Mouse (Mus musculus) retina, postnatal 1 day (tissue): ENCODE measurements at regions not wholly inside any gene's neighbourhood (a gene's known extent, or its start where the extent isn't known, plus 50 kb on each side); places are given as distances from the start of the nearest gene placed in this dataset.
"Not testable (repeated sequence)": the region's sequence is repeated elsewhere in the genome, so short reads cannot be mapped to it uniquely, and the experiment has no call there.

Experiments
- DNase-seq: peaks from one replicate; pipeline ENCODE4 v3.0.0-alpha.2; 2012

DNA sequence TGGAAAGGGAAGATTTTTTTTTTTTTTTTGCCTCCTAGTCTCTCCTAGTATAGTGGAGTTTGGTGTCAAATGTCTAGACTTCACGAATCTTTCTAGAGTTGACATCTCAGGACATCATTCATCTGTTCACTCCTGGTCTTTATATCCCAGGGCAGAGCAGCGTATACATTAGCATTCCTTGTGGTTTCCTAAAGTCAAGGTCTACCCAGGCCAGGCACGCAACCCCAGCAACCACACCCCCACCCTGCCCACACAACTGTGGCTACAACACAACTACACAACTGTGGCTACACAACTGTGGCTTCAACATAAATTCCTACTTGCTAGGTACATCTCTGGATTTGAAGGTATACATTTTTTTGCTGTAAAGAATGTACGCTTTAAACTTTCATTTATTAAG is 122.2 kb downstream of the Ppp1r3a start:
- no peak for DNase-seq

DNA sequence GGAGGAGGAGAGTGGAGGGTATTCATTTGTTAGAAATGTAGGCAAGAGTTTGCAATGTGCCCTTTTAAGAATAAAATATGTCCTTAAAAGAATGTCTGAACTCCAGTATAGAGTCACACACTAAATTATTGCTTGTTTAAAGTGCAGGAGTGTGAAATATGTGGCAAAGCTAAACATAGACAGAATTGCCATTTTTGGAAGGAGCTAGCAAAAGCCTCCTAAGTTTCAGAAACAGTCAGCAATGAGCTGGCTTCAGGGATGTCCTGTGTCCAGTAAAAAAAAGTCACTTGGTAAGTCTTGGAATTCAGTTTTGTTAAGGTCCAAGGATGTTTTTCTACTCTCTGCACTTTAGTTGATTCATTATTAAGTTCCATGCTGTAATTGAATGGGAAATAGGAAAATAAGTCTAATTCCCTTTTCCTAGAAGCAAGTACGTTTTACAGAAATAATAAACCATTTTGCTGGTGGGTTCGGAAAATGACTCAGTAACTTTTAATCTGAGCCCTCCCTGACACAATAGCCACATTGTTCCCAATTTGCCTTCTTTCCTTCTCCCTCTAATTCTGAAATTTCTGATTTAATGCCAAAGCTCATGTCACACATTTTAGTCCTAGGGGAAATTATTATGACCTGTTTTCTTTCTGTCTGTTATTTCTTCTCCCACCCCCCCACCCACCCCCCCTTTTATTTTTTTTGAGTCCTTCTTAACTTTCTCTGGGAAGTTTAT is 123.2 kb downstream of the Ppp1r3a start:
- no peak for DNase-seq

DNA sequence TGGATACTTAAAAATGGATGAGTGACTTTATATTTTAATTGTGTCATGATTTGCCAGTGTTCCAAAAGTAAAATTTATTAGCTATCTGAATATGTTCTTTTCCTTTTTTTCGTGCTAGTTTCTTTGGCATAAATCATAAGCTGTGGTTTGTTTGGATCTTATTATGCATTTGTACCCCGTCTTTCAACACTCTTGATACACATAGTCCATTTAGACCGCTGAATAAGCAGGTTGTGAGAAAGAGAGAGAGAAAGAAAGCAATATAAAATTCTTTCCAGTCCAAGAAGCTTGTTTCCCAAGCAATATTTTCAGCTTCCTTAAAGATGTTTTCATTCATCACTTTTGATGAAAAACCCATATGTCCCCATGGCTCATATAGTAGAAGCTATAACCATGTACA is 138.4 kb downstream of the Ppp1r3a start:
- no peak for DNase-seq

DNA sequence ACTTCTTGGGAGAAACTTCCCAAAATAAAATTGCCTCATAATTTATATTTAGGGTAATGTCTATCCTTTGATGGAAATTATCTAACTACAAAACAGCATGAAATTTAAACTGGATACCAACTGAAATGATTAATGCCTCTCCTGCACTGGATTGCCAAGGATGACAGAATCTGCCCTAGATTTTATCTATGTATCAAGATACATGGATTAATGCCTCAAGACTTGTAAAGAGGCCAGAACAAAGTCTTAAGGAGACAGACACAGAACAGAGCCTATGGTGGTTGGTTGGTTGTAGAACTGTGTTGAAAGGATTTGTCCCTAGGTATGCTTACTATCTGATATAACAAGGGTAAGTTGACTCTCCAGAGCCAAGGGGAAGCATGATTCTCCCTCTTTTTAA is 147.0 kb downstream of the Ppp1r3a start:
- DNase-seq = no peak

DNA sequence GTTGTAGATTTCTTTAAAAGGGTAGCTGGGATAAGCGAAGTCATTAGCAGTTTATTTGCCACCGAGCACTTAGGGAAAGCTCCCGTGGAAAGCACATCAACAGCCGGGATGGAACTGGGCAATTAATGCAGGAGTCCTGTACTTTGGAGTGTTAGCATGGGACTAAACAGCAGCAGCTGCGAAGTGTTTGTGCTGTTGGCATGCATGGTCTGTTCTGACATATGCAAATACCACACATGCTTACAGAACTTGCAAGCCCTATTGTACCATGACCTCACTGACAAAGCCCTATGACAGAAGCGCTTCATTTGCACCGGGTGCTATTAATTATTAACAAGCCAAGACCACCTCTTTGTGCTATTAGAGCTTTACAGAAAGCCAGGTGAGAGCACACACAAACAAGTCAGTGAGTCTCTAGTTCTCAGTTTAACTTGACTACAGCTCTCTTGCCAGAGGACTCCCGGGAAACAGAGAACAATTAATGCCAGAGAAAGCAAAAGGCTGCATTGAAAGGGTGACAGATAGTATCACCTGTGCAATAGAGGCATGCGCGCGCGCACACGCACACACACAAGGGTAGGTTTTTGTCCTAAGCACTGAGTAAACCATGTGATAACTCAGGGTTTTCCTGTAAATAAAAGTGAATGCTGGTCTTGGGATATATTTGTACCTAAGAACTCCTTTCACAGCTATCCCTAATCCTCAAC is 154.4 kb downstream of the Ppp1r3a start:
- peak; percentile 38 for DNase-seq

DNA sequence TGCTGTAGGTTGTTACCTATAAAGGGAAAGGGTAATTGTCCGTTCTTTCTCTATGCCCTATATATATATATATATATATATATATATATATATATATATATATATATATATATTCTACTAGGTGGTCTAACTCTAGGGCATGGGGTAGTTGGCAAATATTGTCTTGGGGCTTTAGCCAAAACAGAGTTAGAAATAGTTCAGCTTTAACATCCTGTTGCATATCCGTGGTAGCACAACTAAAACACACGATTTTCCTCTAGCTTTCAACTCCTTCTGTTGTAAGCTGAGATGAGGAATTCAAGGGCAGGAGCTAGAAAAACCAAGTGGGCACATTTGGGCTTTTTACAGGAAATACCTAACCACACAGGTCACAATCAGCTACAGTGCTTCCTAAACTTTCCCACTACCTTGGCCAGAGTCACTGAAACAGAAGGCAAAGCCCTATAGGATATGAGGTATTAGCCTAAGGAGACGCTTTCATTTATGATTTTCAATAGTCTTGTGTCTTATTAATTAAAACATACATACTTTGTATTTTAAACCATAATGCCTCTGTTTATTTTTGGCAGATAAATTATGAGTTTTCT is 158.1 kb downstream of the Ppp1r3a start:
- DNase-seq = no peak

DNA sequence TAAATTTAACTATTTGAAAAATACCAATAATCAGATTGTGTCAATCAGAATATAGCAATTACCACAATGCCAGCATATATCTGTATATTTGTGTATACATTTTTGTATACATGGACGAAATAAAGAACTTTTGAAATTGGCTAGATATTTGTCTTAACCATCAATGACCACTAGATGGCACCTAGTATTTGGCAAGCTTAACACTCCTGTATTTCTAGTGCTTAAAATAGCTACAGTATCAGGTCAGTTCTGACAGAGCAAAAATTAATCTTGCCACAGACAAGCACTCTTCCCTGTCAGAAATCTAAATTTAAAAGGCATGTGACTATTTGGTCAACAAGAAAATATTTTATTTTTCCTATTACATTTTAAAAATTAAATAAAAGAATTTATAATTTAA is 169.2 kb downstream of the Ppp1r3a start:
- peak; percentile 58 for DNase-seq

DNA sequence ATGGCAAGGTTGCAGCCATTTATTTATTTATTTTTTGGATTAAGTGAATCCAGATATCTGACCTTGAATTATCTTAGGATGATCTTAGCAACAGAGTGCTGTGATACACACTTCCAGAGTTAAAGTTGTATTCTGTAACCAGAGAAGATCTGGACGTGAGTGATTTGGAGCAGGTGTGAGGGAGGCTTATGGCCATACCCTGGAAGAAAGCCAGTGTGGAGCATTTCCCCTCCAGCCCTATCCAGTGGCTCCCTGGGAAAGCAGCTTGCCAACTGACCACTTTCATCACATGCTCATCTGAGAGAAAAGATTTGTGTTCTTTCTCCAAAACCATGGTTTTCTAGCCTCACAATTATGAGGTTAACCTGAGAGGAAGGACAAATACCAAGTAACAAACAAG is 171.2 kb downstream of the Ppp1r3a start:
- DNase-seq = no peak

DNA sequence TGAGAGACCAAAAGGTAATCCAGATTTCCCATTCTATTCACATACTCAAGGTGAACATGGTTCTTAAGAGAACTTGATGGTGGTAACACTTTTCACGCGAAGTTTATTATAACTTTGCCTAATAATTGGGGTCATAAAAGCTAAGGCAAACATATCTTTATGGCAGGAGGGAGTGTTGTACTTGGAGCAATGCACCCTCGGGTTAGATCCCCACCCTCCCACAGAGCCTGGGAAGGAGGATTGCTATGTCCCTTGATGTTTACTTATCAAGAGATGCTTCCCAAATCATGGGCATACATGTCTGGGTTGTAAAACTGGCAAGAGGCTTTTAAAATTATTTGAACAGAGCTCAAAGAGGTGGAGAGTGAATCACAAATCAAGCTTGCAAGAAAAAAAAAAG is 180.5 kb downstream of the Ppp1r3a start:
- DNase-seq = no peak

DNA sequence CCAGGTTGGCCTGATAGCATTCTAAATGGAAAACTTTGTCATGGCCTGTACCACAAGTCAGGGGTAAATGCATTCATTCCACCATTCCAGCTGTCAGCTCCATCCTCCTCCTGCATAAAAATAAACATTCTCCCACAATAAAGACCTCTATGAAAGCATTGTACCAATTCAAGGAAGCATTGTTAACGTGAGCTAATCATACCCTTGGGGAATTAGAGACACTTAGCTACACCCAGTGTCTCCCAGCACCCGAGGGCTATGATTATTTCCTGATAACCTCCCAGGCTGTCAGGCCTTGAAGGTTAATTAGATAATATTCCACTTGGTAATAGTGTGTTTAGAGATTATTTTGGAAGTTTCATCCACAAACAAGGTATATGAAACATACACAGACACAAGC is 182.1 kb downstream of the Ppp1r3a start:
- peak; percentile 68 for DNase-seq

DNA sequence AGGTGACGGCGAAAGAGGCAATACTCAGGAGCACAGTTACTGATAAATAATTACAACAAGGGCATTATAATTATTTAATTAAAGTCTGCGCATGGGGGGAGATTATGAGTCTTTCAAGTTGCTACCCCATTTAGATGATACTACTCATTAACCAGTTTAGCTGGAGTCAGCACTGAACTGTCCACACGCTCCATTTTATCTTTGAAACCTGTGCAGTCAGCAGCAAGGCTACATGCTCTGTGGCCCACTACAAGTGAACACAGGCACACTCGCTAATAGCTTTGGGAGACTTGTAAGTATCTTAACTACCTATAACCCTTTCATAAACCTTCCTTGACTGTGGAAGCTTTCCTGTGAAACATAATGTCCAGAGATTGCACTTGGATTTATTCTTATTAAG is 214.7 kb downstream of the Ppp1r3a start:
- no peak for DNase-seq

DNA sequence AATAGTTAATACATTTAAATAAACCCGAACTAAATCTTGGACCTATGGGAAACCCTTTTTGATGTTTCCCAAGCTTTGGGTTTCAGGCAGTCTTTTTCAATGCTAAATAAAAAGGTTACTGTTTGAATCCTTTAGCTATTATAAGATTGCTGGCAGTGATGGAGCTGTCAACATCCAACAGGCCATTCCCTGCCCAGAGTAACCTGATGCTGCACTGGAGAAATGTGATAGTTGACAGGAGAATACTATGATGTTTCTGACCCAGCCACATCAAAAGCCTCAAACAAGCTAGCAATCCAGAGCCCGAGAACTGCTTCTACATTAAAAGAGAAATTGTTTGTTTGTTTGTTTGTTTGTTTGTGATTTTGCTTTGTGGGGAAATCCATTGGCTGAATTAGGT is 226.0 kb downstream of the Ppp1r3a start:
- DNase-seq = no peak

DNA sequence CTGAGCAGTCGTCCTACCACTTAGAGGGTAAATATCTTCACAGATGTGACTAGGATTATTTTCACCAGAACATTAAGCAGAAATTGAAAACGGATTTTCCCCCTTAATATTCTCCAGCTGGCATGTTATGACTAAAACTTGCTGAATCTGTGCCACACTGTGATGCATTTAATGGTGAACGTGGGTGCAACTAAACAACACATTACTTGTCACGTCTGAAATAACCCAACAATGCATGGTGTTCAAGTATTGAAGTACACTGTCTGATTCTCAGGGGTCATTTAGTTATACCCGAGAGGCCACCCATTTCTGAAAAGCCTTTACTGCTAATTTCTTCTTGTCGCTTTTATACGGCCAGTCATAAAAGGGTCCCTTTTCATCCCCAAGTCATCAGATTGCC is 226.5 kb downstream of the Ppp1r3a start:
- no peak for DNase-seq

DNA sequence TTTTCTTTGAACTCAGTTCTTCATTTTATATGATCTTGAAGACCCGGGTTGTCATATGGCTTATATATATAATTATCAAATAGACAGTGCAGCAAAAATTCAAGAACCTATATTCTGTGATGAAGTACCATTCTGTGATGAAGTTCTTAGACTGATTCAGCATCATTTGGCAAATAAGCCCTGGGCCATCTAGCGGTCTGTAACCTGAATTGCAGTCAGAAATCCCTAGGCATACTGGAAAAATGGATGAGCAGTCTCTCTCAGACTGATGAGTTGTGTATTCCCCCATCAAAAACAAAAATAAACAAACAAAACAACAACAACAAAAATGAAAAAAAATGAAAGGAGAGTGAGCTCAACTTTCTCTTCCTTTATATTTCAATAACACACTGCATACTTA is 232.3 kb downstream of the Ppp1r3a start:
- peak; percentile 24 for DNase-seq

DNA sequence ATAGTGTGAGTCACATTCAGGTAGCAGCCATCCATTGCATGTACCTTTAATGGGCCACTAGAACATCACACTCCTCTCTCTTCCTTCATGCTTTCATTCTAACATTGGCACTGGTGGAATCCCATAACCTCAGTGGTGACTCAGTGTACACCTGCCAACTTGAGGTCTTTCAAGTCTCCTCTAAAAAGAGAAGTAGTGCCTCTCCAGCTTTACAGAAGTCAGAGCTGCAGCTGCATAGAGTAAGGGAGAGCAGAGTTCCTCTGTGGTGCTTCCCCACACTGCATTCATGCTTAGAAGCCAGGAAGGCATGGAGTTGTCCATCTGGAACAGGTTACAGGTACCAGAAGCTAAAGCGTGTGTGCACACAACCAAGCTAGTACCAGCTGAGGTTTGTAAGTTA is 233.8 kb downstream of the Ppp1r3a start:
- no peak for DNase-seq

DNA sequence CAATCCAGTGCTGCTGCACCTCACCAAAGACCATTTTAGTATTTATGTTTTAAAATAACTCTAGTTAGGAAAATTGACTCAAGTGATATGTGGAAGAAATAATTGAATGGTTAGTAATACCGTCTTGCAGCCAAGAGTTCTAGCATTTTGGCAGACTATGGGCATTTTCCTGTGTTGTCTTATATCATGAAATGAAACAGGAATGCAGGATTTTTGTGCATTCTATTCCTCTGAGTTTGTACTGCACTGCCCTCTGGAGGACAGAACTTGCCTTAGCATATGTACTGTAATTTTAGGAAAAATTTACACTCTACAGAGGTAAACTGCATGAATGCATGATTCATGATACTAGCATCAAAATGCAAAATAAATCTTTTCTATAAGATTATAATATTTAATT is 250.9 kb downstream of the Ppp1r3a start:
- peak; percentile 58 for DNase-seq

DNA sequence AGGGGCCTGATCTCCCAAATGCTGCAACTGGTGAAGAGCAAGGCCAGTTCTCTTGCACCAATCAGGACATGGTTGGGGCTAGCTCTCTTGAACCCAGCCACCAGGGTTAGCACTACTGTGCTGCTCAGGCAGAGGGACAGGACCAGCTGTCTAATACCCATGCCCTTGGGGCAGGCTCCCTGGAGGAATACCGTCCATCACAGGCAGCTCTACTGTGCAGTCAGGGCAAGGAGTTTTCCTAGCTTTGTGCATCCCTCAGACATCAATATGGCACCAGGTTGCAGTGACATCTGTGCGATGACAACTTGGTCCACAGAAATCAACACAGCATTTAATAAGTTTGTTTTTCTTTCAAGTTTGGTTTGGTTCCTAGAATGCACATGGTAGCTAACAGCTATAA is 254.4 kb downstream of the Ppp1r3a start:
- DNase-seq = no peak

DNA sequence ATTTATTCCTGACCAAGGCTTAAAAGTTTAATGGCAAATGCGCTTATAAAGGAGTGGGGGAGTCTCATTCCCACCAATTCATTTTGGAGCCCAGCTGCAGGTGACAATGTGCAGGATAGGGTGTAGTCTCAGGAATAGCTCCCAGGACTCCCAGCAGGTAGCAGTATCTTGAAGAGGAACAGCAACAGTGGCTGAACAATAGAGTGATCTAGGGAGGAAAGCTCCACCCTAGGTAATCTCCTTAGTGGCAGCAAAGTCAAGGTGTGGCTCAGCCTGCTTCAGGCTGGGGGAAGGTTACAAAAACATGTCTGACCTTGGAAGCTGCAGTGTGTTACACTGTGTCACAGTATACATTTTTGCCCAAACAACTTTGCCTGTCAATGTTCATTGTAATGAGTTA is 255.2 kb downstream of the Ppp1r3a start:
- DNase-seq = not testable (repeated sequence)

DNA sequence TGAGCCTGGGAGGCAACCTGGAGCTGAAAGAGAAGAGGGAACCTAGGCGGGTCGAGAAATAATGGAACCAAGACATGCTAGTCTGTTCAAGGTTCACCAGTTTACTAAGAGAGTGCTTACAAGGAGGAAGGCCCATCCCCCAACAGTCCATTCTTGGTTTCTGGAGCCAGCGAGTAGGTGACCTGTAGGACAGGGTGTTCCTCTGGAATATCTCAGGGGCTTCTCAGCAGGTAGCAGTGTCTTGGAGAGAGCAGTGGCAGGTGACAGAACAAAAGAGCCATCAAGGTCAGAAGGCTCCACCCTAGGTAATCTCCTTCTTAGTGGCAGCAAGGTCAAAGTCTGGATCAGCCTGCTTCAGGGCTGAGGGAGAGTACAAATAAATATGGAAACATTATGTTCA is 268.4 kb downstream of the Ppp1r3a start:
- DNase-seq = not testable (repeated sequence)

DNA sequence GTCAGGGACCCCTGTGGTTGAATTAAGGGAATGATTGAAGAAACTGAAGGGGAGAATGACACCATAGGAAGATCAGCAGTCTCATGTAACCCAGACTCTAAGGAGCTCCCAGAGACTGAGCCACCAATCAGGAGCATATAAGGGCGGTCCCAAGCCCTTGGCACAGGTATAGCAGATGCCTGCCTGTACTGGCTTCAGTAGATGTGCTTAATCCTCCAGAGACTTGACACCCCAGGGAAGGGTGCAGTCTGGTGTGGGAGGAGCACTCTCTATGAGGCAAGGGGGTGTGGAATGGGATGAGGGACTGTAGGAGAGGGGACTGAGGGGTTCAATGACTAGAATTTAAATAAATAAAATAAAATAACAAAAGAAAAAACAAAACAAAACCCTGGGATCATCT is 298.7 kb downstream of the Ppp1r3a start:
- no peak for DNase-seq

DNA sequence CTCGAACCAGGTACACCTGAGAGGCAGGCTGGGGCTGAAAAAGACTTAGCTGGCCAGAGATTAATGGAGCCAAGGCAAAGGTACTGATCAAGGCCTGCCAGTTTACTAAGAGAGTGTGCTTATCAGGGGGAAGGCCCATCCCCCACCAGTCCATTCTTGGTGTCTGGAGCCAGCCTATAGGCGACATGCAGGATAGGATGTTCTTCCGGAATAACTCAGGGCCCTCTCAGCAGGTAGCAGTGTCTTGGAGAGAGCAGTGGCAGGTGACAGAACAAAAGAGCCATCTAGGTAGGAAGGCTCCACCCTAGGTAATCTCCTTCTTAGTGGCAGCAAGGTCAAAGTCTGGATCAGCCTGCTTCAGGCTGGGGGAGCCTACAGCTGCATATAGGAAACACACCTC is 301.8 kb downstream of the Ppp1r3a start:
- not testable (repeated sequence) for DNase-seq

DNA sequence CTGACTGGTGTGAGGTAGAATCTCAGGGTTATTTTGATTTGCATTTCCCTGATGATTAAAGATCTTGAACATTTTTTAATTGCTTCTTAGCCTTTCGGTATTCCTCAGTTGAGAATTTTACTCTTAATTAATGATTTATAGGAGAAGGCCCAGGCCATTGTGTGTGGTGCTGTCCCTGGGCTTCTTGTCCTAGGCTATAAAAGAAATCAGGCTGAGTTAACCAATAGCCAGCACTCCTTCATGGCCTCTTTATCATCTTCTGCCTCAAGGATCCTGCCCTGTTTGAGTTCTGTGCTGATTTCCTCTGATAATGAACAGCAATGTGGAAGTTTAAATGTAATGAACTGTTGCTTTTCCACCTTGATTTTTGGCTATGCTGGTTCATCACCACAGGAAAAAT is 323.3 kb downstream of the Ppp1r3a start:
- no peak for DNase-seq

DNA sequence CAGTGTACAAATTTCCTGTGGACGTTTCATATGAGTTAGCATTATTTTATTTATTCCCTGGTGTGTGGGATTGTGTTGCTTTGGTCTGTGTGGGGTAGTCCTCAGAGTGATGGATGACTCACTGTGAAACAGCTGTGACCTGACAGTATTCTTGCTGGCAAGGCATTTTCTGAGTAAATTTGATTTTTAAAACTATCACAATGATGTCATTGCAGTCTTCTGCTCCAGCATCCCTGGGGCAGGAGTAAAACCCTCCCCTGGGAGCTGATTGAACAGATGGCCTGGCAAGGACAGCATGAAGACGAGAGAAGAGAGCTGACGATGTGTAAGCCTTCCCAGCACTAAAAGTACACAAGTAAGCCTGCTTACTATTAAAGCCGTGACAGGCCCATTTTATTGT is 345.3 kb downstream of the Ppp1r3a start:
- peak; percentile 4 for DNase-seq

DNA sequence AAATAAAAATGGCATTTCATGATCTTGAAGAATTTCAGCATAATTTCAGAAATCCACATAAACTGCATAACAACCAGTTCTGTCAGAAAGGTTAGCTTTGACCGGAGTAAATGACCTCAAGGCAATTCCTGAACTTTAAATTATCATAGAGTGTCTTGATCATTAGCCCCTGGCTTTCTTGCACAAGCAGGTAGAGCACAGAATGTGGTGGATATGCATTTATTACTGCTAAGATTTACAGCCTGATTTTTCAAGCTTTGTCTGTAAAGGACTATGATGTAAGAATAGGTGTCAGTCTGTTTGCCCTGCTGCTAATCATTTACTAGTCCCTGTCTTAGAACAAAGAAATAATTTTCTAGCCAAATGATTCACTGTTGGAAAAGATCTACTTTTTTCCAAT is 347.3 kb downstream of the Ppp1r3a start:
- DNase-seq = no peak

DNA sequence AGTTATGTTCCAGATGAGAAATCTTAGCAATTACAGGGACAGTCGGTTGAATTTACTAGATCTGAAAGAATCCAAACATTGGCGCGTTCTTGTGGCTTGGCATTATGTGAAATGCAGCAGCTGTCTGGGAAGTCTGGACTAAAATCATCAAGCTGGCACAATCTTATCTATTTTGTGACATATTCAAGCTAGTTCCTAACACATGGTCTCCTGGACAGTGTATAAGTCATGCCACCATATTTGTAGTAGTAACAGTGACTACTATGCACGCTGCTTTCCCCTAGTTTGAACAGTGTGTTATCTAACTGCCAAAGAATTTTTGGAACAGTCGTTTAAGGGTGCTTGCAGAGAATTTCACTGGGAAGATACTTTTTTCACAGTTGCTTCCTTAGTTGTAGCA is 396.8 kb downstream of the Ppp1r3a start:
- no peak for DNase-seq
